Mouse (Mus musculus) layer of hippocampus, adult 18-20 months (tissue): ENCODE measurements around the gene Pgc. TPM values are rescaled to one million over a fixed set of nuclear protein-coding genes. Genes with fewer than 3 reads are reported as not detected.
A peak's percentile ranks its signal among the peaks of the same experiment; 100 is the strongest.

Experiments
- DNase-seq, 2 experiments: peaks; one replicate each; pipeline ENCODE4 v3.0.0; 2022; ENCODE audit warnings: low spot score in 2 of 2
- long read RNA-seq: library from polyadenylated mRNA; stranded (forward); transcript quantifications from one replicate; pipeline ENCODE4 v2.0.0, GENCODE M21; 2021
- total RNA-seq, 2 experiments: library from RNA; stranded (reverse); gene quantifications; 2 replicates each; pipeline ENCODE4 v1.2.3; 2021

Gene Pgc
- not detected for total RNA-seq
- long read RNA-seq: 0 reads

DNA sequence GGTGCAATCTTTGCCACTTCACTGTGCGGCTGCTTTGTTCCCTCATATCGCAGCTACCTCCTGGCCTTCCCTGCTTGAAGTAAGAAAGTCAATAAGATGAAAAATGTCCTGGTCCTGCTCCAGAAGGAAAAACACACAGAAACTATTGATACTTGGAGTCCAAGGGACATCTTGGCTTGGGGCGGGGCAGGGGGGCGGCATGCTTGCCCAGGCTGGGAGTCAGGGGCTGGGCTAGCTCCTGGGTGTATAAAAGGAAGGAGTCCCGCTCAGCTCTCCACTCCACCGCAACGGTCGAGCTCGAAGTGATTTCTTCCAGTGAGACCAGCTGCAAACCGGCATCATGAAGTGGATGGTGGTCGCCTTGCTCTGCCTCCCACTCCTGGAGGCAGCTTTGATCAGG is at the start of gene Pgc:
Gene Pgc (plus strand): TSS at position 277 of the 400 bp plus-strand sequence.
- no peak for DNase-seq

DNA sequence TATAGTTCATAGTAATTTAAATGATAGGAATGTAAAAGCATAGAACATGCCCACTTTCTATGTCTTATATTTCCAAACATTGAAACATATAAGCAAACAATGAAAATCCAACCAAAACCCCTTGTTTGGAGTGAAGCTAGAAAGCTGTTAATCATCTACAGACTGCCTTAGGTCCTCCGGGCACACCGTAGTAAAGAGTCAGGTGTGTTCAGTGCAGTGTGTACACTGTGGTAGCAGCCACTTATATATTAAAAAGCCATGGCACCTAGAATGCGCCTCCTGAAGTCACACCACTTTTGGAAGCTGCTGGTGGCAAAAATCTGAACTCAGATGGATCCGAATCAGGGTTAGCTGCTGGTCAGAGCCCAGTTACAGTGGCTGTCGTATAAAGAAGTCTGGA is 48.4 kb upstream of the Pgc start:
- DNase-seq: no peak

DNA sequence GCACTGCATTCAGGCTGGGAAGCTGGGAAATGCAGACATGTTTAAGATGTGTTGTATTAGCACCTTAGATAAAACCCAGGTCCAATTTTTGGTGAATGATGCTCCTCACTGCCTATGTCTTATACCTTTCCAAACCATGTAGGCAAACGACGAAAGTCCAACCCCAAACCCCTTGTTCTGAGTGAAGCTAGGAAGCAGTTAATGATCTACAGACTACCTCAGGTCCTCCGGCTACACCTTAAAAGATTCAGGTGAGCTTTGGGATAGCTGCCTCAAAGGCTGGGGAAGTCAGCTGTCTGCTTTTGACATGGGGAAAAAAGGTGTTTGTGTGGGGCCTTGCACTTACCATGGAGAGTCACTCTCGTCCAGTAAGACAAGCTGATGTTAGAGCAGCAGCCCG is 47.9 kb upstream of the Pgc start:
- no peak for DNase-seq

DNA sequence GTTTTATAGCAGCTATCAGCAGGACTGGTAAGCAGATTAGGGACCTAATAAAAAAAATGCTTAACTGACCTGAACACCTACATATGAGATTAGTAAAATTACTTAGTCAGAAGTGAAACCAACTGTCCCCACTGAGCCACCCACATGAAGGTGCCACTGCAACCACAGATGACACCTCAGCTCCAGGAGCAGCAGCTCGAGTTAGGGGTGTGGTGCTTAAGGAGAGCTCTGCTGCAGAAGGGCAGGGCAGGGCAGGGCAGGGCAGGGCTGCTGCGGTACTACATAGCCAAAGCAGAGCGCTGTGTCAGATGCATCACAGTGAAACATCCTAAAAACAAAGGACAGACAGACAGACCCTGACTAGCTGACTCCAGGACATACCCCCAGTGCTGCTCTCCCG is 43.8 kb upstream of the Pgc start:
- DNase-seq: no peak

DNA sequence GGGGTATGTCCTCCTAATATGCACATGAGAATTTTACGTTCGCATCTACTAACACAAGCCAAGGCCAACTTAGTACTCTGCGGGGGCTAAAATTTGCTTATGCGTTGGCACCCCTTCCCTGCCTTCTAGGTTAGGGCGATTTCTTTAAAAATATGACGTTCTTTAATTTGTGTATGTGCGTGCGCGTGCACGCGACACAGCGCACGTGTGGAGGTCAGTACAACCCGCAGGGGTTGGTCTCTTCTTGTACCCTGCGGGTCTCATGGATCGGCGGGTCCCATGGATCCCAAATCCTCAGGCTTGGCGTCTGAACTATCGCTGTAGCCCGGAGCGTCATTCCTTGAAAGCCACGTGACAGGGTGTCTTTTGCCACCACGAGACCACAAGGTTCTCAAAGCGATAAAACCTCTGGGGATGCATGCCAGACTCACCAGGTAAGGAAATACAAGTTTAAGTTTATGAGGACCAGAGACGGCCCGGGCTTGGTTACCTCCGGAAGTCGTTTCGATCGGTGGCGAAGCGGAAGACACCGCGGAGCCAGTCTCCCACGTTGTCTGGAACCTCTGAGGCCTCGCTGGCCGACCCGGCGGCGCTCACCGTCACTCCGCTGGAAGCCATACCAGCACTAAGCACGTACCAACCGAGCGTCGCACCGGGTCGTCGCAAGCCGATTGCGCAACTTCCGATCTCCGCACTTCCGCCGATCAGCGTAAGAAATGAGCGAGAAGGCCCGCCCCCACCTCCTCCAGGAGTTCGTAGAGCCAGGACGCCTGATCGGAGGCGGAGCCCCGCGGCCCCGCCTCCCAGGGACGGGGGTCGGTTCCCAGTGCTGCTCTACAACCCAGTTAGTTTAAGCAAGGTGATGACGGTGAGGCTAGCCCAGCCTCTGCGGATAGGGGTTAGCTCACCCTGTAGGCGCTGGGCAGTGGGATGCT is 39.0 kb upstream of the Pgc start:
- peak; percentile 93 to 98 for DNase-seq

DNA sequence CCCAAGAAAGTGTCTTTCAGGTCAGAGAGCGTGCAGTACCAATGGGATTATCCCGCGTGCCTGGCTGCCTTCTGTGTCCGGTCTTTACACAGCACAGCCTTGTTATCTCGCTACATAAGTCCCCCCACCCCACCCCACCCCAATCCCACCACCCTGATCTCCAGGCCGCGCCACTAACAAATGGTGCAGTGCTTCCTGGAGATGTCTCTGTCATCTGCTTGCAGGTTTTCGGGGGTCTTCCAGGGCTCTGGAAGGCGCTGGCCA is 38.4 kb upstream of the Pgc start, which contains the start of gene Tomm6:
Gene Tomm6 (minus strand): TSS at position 43 of the 264 bp plus-strand sequence.
- DNase-seq: no peak

DNA sequence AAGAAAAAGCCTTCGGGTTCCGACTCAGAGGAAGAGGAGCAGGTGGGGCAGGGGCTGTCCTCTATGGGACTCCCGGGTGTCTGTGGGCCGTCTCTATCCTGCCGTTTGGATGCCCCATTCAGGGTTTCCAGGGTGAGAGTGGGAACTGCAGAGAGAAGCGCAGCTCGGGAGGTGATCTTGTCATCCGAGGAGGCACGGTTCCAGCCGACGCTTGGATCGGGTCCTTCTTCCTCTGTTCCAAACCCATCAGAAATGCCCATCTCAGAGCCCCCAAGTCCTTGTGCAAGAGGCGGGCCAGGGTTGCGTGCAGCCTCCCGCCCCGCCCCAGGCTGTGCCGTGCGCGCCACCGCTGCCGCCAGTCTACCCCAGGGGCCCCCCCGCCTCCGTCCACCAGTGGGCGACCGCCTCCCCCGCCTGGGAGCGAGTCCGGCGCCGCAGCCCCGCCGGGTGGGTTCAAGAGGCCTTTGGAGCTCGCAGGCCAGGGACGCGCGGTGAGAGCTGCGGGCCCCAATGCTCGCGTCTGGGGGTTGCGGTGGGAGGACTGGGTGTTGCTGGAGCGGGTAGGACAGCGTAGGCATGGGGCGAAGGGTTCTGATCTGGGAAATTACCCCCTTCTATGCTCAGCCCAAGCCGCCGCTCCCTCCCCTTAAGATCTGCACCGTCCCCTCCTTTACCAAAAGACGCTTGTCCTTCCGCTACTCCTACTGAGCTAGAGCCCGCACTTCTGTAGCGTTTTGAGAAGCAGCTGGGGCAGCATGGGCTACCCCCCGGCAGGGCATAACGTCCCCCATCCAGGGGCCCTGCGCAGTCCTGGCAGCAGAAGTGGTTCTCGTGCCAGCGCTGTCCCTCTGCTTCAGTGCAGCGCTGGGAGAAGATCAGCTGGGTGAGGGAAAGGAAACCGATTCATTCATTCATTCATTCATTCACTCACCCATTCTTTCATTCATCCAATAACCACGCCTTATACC is 37.8 kb upstream of the Pgc start, which contains the start of gene Frs3:
Gene Frs3 (plus strand): TSS at position 423 of the 968 bp plus-strand sequence.
- DNase-seq: peak; percentile 75 to 82

DNA sequence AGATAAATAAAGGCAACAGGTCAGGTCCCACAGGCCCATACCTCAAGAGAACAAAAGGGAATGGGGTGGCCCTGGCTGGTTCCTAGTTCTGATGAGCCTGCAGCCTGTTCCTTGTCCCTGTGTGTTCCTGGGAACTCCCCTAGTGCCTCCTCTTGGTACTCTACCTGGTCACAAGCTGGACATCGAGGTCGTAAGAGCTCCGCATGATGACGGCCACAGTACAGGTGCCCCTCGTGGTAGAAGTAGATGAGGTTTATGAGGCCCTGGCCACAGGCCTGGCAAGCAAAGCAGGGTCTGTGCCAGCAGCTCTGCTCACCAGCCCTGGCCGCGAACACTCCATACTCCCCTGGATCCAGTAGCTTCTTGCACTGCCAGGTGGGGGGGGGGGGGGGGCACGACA is 36.7 kb upstream of the Pgc start:
- DNase-seq: no peak

DNA sequence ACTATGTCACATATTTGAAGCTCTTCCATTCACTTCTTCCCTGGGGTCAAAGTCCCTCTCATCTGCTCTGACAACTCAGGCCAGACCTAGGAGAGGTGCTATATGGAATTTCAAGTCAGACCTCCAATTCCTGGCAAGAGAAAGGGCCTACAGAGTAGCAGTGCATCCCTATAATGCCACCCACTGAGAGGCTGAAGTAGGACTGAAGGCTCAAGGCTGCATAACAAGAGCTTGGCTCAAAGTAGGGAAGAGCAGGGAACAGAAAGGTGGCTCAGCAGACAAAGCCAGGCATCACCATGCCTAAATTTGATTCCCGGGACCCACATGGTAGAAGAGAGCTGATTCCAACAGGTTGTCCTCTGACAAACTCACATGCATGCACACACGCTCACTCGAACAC is 35.0 kb upstream of the Pgc start:
- DNase-seq: no peak

DNA sequence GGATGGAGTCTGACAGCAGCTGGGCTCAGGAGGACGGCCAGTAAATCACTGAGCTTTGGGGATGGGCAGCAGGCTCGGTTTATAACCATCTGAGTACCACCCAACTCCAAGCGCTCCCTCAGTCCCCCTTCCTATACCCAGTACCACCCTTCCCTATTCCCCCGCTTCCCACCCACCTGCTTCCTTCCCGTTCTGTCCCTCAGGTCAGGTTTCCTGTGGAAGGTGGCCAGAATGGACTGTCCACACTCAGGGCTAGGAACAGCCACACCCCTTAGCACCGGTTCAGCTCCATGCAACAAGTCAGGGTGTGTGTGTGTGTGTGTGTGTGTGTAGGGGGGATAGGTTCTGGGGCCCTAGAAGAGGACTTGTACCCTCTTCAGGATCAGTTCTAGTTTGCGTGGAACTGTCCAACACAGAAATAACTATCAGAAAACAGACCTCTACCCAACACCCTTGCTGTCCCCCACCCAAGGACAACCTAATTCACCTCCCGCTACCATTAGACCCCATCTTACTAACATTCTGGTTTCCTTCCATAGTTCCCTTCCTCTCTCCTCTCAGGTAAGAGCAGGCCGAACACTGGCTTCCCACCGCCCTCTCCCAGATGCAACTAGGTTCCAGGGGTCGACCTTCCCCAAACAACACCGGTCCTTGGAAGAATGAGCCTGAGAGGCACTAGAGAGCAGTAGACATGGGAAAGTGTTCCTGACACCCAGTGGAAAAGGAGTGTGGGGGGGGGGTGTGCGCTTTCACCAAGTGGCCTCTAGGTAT is 32.8 kb upstream of the Pgc start:
- DNase-seq: no peak

DNA sequence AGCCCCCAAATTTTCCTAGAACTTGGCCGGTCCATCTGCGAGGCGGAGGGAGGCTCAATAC is 32.4 kb upstream of the Pgc start, which contains the start of gene Gm21981:
Gene Gm21981 (minus strand): TSS at position 14 of the 61 bp plus-strand sequence.
- no peak for DNase-seq

DNA sequence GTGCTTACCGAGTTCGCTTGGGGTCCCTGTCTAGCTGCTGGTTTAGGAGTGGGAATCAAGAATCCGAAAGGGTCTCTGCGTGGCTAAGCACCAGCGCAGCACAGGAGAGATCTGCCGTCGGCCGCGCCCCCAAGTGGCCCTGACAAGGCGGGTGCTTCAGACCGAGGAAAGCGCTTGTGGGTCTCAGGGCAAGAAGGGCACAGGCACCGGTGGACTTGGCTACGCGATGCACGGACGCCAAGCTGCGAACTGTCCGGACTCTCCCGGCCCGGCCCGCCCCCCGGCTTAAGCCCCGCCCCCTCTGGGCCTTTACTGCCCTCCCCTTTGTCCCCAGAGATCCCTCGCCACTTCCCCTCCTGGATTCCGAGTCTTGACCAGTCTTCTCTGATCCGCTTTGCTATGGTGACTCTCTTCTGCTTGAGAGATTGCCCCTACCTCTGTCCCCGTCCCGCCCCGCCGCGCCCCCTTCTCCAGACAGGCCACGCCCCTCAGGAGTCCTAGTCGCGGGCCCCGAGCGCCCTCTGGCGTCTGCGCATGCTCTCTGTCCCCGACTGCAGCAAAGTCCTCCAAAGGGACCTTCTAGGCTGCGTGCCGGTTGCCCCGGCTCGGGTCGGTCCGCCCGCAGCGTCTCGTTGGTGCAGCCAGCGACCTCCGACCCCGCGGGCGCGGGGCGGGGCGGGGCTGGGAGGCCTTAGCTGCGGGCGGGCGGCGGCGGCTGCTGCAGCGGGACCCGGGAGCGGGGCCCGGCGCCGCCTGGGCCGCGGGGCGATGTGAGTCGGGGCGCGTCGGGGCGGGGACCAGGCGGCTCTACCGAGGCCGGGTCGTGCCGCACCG is 31.9 kb upstream of the Pgc start, which contains the start of gene Prickle4:
Gene Prickle4 (minus strand): TSS at position 234 of the 834 bp plus-strand sequence.
- peak; percentile 93 to 98 for DNase-seq

DNA sequence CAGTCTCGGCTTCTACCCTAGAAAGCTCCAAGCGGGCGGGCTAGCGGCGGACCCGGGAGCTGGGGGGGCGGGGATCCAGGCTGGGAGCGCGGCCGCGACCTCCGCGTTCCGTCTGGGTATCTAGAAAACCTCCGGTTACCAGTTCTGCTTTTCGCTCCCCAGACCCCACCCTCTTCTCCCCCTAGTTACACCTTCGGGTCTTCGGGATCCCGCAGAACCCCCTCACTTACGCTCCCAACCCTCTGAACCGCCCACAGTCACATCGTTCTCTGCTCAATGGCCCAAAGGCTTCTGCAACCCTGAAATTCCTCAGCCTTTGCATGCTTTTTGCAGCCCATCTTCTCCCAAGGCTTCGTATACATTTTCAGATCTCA is 31.3 kb upstream of the Pgc start:
- no peak for DNase-seq

DNA sequence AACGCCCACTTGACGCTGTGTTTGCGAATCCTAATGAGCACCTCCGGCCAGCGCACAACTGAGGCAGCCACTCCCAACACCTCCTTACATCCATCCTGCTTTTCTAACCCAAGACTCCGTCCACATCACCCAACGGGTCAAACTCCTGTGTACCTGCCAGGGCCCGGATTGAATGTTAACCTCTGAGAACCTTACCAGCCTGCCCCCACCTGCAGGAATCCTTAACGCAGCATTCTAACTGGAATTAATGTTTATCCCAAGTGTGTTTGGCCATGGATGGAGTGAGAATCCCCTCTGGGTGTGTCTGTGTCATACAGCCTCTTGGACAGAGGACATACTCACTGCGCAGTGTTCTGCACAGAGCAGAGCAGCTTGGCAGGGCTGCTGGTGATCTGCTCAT is 28.5 kb upstream of the Pgc start:
- DNase-seq: no peak

DNA sequence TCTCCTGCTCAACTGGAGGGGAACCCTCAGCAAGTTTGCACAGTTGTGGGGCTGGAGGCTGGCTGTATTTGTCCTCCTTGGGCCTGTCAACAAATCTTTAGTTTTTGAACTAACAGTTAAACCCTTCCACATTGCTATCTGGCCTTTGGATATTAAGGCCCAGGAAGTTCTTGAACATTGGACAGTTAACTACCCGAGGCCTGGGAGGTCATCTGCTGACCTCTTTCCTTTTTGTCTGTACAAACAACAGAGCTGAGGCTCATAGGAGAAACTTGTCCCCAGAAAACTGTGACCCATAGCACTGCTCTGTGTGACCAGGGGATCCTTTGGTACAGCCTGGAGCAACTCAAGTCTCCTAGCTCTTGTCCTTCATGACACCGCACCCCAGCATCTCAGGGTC is 27.6 kb upstream of the Pgc start:
- DNase-seq: no peak

DNA sequence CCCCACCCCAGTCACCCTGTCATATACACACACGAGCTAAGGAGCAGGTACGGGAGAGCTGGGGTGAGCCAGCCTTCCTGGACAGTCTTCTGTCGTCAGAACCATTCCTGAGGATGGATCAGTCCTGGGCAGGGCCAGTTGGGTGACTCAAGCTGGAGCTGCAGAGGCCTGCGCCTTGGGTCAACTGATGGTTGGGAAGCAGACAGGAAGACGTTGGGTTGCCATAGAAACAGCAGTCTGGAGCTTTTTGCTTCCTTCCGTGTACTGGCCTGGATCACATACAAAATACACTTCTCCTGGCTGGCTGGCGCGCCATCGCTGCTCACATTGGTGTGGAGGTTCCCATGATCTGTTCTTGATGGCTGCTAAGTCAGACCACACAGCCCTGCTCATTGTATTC is 24.8 kb upstream of the Pgc start:
- no peak for DNase-seq

DNA sequence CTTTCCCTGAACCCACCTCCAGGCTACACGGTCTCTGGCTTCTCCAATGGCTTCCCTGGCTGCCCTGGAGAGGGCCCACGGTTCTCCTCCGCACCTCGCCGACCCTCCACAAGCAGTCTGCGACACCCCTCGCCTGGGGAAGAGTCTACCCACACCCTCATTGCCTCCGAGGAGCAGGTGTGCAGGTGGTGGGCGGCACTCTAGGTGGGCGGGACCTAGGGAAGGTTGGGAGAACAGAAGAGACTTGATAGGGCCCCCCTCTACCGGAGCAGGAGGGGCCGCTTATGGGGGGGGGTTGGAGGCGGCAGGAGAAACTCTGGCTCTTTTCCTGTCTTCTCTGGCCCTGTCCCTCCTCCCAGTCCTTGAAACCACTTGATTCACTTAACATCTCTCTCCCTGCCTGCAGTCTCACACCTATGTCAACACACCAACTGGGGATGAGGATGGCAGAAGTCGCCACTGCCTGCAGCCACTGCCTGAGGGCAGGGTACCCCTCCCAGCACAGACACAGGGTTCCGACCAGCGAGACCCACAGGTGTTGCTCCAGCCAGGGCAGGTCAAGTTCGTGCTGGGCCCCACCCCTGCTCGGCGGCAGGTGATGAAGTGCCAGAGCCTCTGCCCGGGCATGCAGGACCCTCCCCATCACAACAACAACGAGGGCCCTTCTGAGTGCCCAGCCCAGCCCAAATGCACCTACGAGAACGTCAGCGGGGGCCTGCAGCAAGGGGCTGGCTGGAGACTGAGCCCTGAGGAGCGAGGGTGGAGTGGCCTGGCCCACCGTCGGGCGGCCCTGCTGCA is 23.9 kb upstream of the Pgc start:
- no peak for DNase-seq

DNA sequence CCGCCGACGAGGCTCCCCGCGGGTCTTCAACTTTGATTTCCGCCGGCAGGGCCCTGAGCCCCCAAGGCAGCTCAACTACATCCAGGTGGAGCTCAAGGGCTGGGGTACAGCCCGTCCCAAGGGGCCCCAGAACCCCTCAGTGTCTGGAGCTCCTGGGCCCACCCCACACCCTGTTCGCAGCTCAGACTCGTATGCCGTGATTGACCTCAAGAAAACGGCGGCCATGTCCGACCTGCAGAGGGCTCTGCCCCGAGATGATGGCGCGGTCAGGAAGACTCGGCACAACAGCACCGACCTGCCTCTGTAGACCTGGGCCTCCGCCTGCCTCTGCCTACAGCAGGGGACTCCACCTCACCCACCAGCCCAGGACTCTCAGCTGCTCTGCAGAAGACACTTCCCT is 23.1 kb upstream of the Pgc start:
- DNase-seq: no peak

DNA sequence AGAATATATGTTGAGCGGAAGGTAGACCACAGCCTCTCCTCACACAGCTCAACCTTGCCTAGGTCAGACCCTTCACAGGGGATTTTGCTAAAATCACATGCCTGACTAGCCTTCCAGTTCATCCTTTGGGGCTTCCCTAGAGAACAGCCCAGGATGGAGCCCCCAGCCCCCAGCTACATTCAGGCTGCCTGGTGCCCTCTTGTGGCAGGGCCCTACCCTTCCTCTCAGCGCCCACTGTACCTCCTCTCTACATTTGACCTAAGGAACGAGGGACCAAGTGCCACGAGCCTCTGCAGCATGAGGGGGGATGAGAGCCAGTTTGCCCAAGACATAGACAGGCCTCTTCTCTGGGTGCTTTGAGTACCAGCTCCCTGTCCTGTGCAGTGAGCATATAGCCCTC is 21.9 kb upstream of the Pgc start:
- no peak for DNase-seq

DNA sequence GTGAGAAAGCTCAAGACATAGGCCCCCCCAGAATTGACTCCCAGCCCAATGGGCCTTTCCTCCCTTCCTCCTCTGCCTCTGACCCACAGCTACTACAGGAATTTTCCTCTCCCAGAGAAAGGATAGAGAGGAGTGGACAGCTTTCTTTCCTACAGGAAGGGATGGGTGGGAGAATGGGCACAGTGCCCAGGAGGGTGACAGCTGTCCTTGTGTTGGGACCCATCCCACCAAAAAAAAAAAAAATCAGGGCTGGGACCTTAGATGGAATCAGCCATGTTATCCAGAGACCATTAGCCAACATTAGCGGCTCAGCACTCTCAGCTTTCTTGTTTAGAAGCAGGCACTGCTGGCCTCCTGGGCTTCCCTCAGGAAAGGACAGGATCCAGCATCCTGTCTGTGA is 20.4 kb upstream of the Pgc start:
- DNase-seq: no peak
